Mouse (Mus musculus) layer of hippocampus, adult 18-20 months (tissue): ENCODE measurements at regions not wholly inside any gene's neighbourhood (a gene's known extent, or its start where the extent isn't known, plus 50 kb on each side); places are given as distances from the start of the nearest gene placed in this dataset.
A peak's percentile ranks its signal among the peaks of the same experiment; 100 is the strongest.

Experiments
- DNase-seq, 2 experiments: peaks; one replicate each; pipeline ENCODE4 v3.0.0; 2022; ENCODE audit warnings: low spot score in 2 of 2

DNA sequence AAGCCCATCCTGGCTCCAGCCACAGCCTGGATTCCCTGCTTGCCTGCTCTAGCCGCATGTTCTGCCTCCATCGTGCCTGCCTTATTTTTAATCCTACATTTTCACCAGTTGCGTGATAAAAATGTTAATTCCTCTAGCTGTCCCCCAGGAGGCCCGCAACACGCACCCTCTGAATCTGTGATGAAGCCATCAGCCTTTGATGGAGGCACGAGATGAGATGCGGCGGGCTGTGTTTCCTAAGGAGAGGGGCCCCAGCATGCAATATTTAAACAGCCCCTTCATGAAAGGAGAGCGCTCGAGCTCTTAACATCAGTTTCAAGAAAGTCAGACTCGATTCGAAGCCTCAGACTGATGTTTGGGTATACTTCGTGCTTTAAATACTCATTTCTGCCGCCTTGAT, 76.3 kb downstream of the Nptx2 start:
- no peak for DNase-seq

- peak; percentile 64 to 75 for DNase-seq
Observed at GRCm38 (mm10) chr5:144623358-144623757, 77.7 kb downstream of the Nptx2 start.

DNA sequence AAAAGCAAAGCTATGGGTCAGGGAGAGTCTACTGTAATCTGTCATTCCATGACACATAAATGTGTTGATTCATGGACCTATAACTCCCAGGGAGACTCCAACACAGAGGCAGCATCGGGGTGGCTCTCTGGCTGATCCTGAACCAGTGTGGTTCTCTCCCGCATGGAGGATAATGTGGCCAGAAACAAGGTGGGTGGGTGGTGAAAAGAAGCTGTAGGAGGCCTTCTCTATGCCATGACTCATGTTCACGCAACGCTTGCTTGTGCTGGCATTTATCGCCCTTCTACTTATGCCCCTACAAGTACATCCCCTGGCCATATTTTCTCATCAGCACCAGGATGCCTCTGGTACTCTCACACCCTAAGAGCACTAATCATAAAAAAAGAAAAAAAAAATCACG, 86.6 kb downstream of the Nptx2 start:
- DNase-seq: no peak

- DNase-seq: peak; percentile 22 to 40
Observed at GRCm38 (mm10) chr5:144638631-144639030, 92.9 kb downstream of the Nptx2 start.

DNA sequence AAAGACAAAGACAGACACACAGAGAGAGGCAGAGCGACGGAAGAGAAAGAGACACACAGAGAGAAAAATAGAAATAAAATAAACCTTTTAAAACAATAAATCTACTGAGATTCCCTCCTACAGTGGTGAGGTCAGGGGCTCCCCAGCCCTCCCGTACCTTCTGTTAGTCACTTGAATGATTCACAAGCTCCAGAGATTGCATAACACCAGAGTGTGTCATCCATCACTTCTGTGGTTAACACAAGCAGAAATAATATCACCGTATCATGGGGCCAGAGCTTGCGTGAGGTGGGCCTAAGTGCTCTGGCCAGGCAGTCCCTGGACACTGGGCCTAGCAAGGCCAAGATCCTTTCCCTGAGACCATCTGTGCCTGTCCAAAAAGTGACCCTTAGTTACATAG, 93.9 kb downstream of the Nptx2 start:
- peak in 1 of 2 experiments; percentile 22 for DNase-seq

- no peak for DNase-seq
Observed at GRCm38 (mm10) chr5:144642766-144643165, 97.1 kb downstream of the Nptx2 start.

- DNase-seq: no peak
Observed at GRCm38 (mm10) chr5:144643438-144643837, 97.7 kb downstream of the Nptx2 start.

GRCm38 (mm10) chr5:144645367-144645766, 99.7 kb downstream of the Nptx2 start:
- DNase-seq: no peak

DNA sequence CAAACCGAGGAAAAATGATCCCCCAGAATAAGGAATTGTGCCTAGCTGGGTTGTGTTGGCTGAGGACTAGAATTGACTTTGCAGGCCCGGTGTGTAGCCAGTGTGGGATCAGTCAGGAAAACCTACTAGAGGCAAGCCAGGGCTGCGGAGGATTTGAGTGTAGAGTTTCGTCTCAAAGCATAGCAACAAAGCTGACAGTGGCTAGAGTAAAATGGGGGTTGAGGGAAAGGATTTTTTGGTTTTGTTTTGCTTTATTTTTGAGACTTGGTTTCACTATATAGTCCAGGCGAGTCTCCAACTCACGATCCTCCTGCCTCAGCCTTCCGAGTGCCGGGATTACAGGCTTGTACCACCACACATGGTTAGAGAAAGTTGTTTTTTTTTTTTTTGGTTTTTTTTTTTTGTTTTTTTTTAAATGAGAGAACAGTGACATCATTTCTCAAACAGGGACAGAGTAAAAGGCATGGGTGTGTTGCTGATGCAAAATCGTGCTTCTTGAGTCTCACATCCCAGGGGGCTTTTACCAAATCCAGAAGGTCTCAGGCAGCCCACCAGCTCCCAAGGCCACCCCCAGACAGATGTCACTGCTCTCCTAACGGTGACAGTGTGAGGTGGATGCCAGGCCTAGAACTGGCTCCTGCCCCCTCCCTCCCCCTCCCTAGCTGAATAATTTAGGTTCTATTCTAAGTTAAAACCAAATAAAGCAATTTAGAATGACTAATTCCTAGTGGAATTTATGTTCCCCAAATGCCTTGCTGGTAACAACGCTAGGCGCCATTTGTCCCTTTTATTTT, 101.8 kb downstream of the Nptx2 start:
- peak; percentile 35 to 73 for DNase-seq

DNA sequence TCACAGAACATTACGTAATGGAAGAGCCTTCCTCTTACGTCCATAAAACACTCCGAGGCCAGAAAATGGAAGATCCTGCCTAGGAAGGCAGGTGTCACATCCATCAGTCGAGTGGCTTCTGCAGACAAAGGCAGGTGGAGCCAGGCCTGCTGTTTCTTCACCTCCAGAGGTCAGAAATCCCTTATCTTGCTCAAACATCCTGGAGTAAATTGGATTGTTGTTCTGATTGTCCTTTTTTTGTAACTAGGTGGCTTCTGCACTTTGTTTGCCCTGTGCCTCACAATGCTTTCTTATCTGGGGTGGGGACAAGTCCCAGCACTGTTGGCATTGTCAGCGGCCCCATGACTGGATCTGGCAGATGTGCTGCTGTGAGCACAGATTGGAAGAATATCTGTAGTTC, 106.5 kb downstream of the Nptx2 start:
- no peak for DNase-seq

GRCm38 (mm10) chr5:144662031-144662430, 99.6 kb downstream of the Tmem130 start:
- DNase-seq: no peak

GRCm38 (mm10) chr5:144663981-144664380, 97.6 kb downstream of the Tmem130 start:
- DNase-seq: no peak

DNA sequence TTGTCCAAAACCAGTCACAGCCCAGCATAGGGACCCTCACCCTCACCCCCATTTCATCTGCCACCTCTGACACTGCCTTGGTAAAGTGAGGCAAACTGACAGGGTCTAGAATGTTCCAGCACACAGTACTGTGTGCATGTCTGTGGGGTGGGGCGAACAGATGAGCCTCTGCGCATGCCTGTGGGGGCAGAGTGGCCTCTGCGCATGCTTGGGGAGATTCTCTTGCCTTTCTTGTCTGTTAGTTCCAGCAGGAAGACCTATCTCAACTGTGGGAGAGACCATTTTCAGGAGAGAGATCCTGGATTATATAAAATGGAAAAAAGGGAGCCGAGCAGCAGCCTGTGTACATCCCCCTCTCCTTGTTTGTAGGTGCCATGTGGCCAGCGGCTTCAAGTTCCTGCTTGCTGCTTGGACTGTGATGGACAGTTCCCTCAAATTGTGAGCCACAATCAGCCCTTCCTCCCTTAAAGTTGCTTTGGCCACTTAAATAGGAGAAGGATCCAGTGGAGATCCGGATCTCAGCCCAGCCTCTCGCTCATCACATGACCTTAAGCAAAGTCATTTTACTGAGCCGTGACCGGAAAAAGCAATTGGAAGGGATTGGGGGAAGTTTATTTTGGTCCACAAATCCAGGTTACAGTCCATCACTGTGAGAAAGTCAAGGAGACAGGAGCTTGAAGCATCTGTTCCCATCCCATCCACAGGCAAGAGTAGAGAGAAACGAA, 96.9 kb downstream of the Tmem130 start:
- no peak for DNase-seq

- no peak for DNase-seq
Observed at GRCm38 (mm10) chr5:144668060-144668459, 93.6 kb downstream of the Tmem130 start.

GRCm38 (mm10) chr5:144678815-144679750, 82.5 kb downstream of the Tmem130 start:
- no peak for DNase-seq

DNA sequence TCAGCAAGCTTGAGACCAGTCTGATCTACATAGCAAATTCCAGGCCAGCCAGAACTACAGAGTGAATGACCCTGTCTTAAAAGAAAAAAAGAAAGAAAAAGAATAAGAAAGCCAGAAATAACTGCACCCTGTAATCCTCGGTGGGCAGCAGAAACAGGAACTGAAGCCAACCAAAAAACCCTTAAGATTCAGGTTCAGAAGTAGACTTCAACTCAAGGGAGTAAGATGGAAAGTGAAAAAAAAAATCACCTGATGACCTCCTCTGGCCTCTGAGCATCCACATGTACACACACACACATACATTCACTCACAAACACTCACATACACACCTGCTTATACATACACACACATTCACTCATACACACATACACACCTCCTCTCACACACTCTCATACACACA, 77.4 kb downstream of the Tmem130 start:
- DNase-seq: no peak
